Mouse (Mus musculus): Measurements from ENCODE around the gene Mroh7.

The Mroh7 gene

DNA sequence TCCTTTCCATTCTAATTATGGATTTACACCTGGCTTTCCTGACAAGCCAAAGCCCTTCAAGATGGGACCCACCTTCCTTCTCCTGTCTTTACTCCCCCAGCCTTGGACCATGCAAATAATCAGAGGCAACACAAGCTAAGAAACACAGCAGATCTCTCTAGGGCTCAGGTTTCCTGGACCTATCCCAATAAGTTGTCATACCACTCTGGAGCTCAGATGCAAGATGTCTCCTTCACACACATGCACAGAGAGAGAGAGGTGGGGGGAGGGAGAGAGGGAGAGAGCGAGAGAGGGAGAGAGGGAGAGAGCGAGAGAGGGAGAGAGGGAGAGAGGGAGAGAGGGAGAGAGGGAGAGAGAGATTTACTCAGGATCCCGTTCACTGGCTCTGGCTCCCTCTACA, 98.4 kb downstream of the Mroh7 start:
- no peak for DNase-seq (ENCODE audit: low spot score in 2 of 2)

All from urinary bladder, postnatal 36 days (tissue).